Mouse (Mus musculus) E14TG2a.4 (cell line): ENCODE data around the gene Wnt10a.

Source experiments
- H3K27me3 ChIP-seq: 2 replicates; pipeline ENCODE4 v1.6.1; 2014; ENCODE audit warnings: low read length, control low read depth; ENCODE audit not compliant: insufficient read depth
- H3K36me3 ChIP-seq: 2 replicates; pipeline ENCODE4 v1.6.1; 2014; ENCODE audit warnings: low read length, control low read depth; ENCODE audit not compliant: insufficient read depth
- H3K4me1 ChIP-seq: replicated peaks from 2 replicates; pipeline ENCODE4 v1.6.1; 2014; ENCODE audit warnings: low read depth, low read length, control low read depth
- H3K4me3 ChIP-seq: replicated peaks from 2 replicates; pipeline ENCODE4 v1.5.1; 2014; ENCODE audit warnings: mild to moderate bottlenecking, low read length
- H3K9me3 ChIP-seq: 2 replicates; pipeline ENCODE4 v1.6.1; 2014; ENCODE audit warnings: low read length, control low read depth
- CTCF ChIP-seq: conservative IDR thresholded peaks from 2 replicates; pipeline ENCODE4 v1.5.1; 2014; ENCODE audit warnings: low read length
- NANOG ChIP-seq: IDR thresholded peaks from 2 replicates; pipeline ENCODE4 v1.6.1; 2014; ENCODE audit warnings: borderline replicate concordance, low read length, mixed read lengths
- POU5F1 ChIP-seq: IDR thresholded peaks from 2 replicates; pipeline ENCODE4 v1.6.1; 2014; ENCODE audit warnings: low read length, borderline replicate concordance

The Wnt10a gene

GRCm38 (mm10) chr1:74759773-74760172, 31.5 kb upstream of the Wnt10a start:
- no peak for TF ChIP-seq NANOG
- peak; percentile 55 for TF ChIP-seq CTCF
- Histone ChIP-seq H3K4me3 (no peak overlapping the region), H3K27me3 (peaks cover 28% of the 10 kb centered on the region), H3K9me3 (no peaks in the 10 kb centered on the region), H3K36me3 (no peaks in the 10 kb centered on the region), H3K4me1 (peaks cover 1% of the 10 kb centered on the region; the same call in 1 of the 2 replicates)

- no peak for TF ChIP-seq POU5F1
- peak; percentile 70 for TF ChIP-seq CTCF
- no peak for TF ChIP-seq NANOG
- H3K36me3 ChIP-seq: no peaks in the 10 kb centered on the region
- peaks cover 58% of the 10 kb centered on the region for H3K27me3 ChIP-seq
- no peak overlapping the region for H3K4me3 ChIP-seq
- H3K4me1 ChIP-seq: no peaks in the 10 kb centered on the region; the same call in 1 of the 2 replicates
- H3K9me3 ChIP-seq: no peaks in the 10 kb centered on the region
These were observed 28.2 kb upstream of the Wnt10a start for GRCm38 (mm10) chr1:74763081-74763480.

GRCm38 (mm10) chr1:74770727-74771466, 20.4 kb upstream of the Wnt10a start:
- Histone ChIP-seq H3K4me3 (peak overlapping the region; percentile 67), H3K27me3 (peaks cover 93% of the 10 kb centered on the region), H3K4me1 (peaks cover 58% of the 10 kb centered on the region), H3K36me3 (no peaks in the 10 kb centered on the region), H3K9me3 (no peaks in the 10 kb centered on the region)
- no peak for TF ChIP-seq CTCF
- TF ChIP-seq NANOG: no peak
- no peak for TF ChIP-seq POU5F1

GRCm38 (mm10) chr1:74771467-74771844, 19.9 kb upstream of the Wnt10a start:
- H3K4me1 ChIP-seq: peaks cover 63% of the 10 kb centered on the region
- no peaks in the 10 kb centered on the region for H3K36me3 ChIP-seq
- H3K27me3 ChIP-seq: peaks cover 94% of the 10 kb centered on the region
- peak overlapping the region; percentile 67 for H3K4me3 ChIP-seq
- TF ChIP-seq NANOG (no peak), POU5F1 (no peak), CTCF (no peak)
- H3K9me3 ChIP-seq: no peaks in the 10 kb centered on the region

- Histone ChIP-seq H3K9me3 (no peaks in the 10 kb centered on the region), H3K4me1 (peaks cover 65% of the 10 kb centered on the region), H3K36me3 (no peaks in the 10 kb centered on the region), H3K4me3 (peak within 1 kb of the TSS; percentile 73), H3K27me3 (peaks cover 94% of the 10 kb centered on the region)
- TF ChIP-seq POU5F1 (no peak), NANOG (no peak), CTCF (no peak)
These were observed 19.6 kb upstream of the Wnt10a start, which contains the start of gene Wnt6 for GRCm38 (mm10) chr1:74771845-74771930. Wnt6 (plus strand) TSS chr1:74771892.

- Histone ChIP-seq H3K27me3 (peaks cover 93% of the 10 kb centered on the region), H3K9me3 (no peaks in the 10 kb centered on the region), H3K36me3 (no peaks in the 10 kb centered on the region), H3K4me3 (peak overlapping the region; percentile 73), H3K4me1 (peaks cover 68% of the 10 kb centered on the region)
- TF ChIP-seq NANOG: no peak
- TF ChIP-seq POU5F1: no peak
- no peak for TF ChIP-seq CTCF
These were observed 19.2 kb upstream of the Wnt10a start for GRCm38 (mm10) chr1:74771931-74772620.

- H3K27me3 ChIP-seq: peaks cover 90% of the 10 kb centered on the region
- H3K36me3 ChIP-seq: no peaks in the 10 kb centered on the region
- peaks cover 79% of the 10 kb centered on the region for H3K4me1 ChIP-seq
- H3K9me3 ChIP-seq: no peaks in the 10 kb centered on the region
- H3K4me3 ChIP-seq: peak overlapping the region; percentile 73; the same call in 1 of the 2 replicates
- no peak for TF ChIP-seq POU5F1
- TF ChIP-seq CTCF: no peak
- no peak for TF ChIP-seq NANOG
These were observed 18.2 kb upstream of the Wnt10a start for GRCm38 (mm10) chr1:74773136-74773535.

- peaks cover 80% of the 10 kb centered on the region for H3K27me3 ChIP-seq
- no peaks in the 10 kb centered on the region for H3K36me3 ChIP-seq
- H3K4me1 ChIP-seq: peaks cover 88% of the 10 kb centered on the region
- TF ChIP-seq CTCF (no peak), POU5F1 (no peak), NANOG (no peak)
- H3K9me3 ChIP-seq: no peaks in the 10 kb centered on the region
- H3K4me3 ChIP-seq: no peak overlapping the region
These were observed 17.3 kb upstream of the Wnt10a start for GRCm38 (mm10) chr1:74774062-74774461.
